Mouse (Mus musculus) limb, embryonic 11.5 days (tissue): ENCODE results near the gene Slc35a1. TPM values are rescaled to one million over a fixed set of nuclear protein-coding genes. Genes with fewer than 3 reads are reported as not detected.

Experiments
- ATAC-seq: fragments of 200-750 bp; cut with Nextera tagmentation; 2 replicates; pipeline ENCODE4 v1.8.0; 2017; ENCODE audit warnings: low read depth; ENCODE audit not compliant: insufficient number of reproducible peaks, low FRiP score, low TSS enrichment
- DNase-seq: peaks from one replicate; pipeline ENCODE4 v3.0.0-alpha.2; 2015; ENCODE audit warnings: low spot score
- H3K27ac ChIP-seq: fragments of 300-500 bp; sonication (generic); replicated peaks from 2 replicates; pipeline ENCODE4 v1.5.1; 2014; ENCODE audit warnings: low read depth, mild to moderate bottlenecking, low read length
- H3K27me3 ChIP-seq: fragments of 300-500 bp; sonication (generic); 2 replicates; pipeline ENCODE4 v1.6.1; 2014; ENCODE audit warnings: mild to moderate bottlenecking, low read length, mixed read lengths; ENCODE audit not compliant: control insufficient read depth, insufficient read depth
- H3K36me3 ChIP-seq: fragments of 300-500 bp; sonication (generic); 2 replicates; pipeline ENCODE4 v1.6.1; 2014; ENCODE audit warnings: mild to moderate bottlenecking, low read length, moderate library complexity, mixed read lengths; ENCODE audit not compliant: control insufficient read depth, insufficient read depth
- H3K4me1 ChIP-seq: fragments of 300-500 bp; sonication (generic); 2 replicates; pipeline ENCODE4 v1.6.1; 2014; ENCODE audit warnings: low read length, mixed read lengths; ENCODE audit not compliant: control insufficient read depth, insufficient read depth
- H3K4me2 ChIP-seq: fragments of 300-500 bp; sonication (generic); 2 replicates; pipeline ENCODE4 v1.6.1; 2014; ENCODE audit warnings: low read depth, mild to moderate bottlenecking, moderate library complexity; ENCODE audit not compliant: severe bottlenecking
- H3K4me3 ChIP-seq: fragments of 300-500 bp; sonication (generic); 2 replicates; pipeline ENCODE4 v1.5.1; 2014; ENCODE audit warnings: low read depth, low read length
- H3K9ac ChIP-seq: fragments of 300-500 bp; sonication (generic); 2 replicates; pipeline ENCODE4 v1.6.1; 2014; ENCODE audit warnings: mild to moderate bottlenecking, low read length
- H3K9me3 ChIP-seq: fragments of 300-500 bp; sonication (generic); 2 replicates; pipeline ENCODE4 v1.6.1; 2016; ENCODE audit warnings: low read length; ENCODE audit not compliant: control insufficient read depth
- WGBS: fragments of 180-500 bp; shearing (Covaris S2); extraction: QIAGEN DNeasy Blood & Tissue Kit; methylation state at CpG from one replicate; pipeline ENCODE4 v1.1.7; 2014; 5-methylcytosine and 5-hydroxymethylcytosine counted together
- polyA plus RNA-seq: library from polyadenylated mRNA; unstranded; fragments of >200 nt; fragmentation: Nextera tagmentation; extraction: Ambion mirVana; gene quantifications from 2 replicates; pipeline ENCODE4 v1.2.1, GENCODE M21; 2014

Gene Slc35a1
- polyA plus RNA-seq, 1 experiment from 2014 or later = 51.2 TPM

DNA sequence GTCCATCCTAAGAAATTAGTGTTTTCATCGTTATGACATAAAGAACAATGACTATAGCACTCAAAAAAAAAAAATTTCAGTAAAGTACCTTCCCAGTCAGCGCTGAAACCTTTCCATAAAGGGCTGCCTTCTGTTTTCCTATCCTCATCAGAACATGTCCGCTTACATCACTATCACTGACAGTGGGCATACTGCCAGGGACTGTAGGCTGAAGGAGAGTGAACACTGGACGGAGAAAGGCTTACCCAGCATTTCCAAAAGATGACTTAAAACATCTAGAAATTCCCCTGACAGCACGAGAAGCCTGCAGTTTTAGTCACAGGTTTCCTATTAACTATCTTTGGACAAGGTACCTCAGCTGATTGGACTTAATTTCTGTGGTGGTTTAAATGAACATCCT, 13.5 kb downstream of the Slc35a1 start:
- Histone ChIP-seq H3K9me3 (no peaks in the 10 kb centered on the region), H3K27me3 (no peaks in the 10 kb centered on the region), H3K27ac (no peak overlapping the region), H3K4me1 (no peaks in the 10 kb centered on the region), H3K4me2 (no peak overlapping the region), H3K4me3 (no peak overlapping the region), H3K9ac (no peak overlapping the region), H3K36me3 (no peaks in the 10 kb centered on the region; the same call in 1 of the 2 replicates)
- DNase-seq (no peak), ATAC-seq (no peak)
- WGBS = 95% methylated on average over 5 of the region's 5 CpGs

DNA sequence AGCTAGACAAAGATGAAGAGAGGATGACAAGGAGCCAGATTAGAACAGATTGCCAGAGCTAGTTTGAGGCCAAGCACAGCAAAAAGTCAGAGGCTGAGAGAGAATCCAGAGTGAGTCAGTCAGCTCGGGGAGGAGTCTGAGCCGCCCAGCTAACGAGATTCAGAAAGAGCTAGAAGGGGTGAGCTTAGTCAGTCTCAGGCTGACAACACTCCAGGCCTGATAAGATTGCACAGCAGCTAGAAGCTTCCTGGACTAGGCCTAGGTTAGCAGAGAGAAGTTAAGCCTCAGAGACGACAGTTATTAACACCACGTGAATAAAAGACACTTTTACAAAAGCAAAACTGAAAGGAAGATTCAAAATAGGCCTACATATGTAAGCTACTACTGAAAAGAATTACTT, 19.3 kb downstream of the Slc35a1 start:
- Histone ChIP-seq H3K27me3 (no peaks in the 10 kb centered on the region), H3K9ac (no peak overlapping the region), H3K4me3 (no peak overlapping the region), H3K4me2 (no peak overlapping the region), H3K9me3 (no peaks in the 10 kb centered on the region), H3K27ac (no peak overlapping the region), H3K36me3 (no peaks in the 10 kb centered on the region; the same call in 1 of the 2 replicates), H3K4me1 (no peaks in the 10 kb centered on the region)
- 94% methylated on average over 5 of the region's 5 CpGs for WGBS
- ATAC-seq (no peak), DNase-seq (no peak)

DNA sequence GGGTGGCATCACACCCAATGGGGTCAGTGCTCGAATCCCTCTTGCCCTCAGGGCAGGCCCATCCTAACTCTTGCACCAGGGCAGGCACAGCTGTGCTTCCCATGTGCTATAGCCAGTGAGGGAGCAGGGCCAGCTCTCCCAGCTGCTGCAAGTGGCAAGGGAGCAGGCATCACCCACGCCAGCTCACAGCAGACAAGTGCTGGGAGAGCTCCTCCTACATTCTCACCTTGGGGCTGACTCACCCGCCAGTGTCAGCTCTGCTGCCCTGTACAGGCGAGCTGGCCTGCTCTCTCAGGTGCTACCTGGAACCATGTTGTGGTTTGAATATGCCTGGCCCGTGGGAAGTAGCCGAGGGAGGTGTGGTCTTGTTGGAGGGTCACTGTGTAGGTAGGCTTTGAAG, 25.3 kb downstream of the Slc35a1 start:
- Histone ChIP-seq H3K4me2 (no peak overlapping the region), H3K9ac (no peak overlapping the region), H3K36me3 (peaks cover 17% of the 10 kb centered on the region), H3K27ac (no peak overlapping the region), H3K4me1 (no peaks in the 10 kb centered on the region), H3K4me3 (no peak overlapping the region), H3K9me3 (no peaks in the 10 kb centered on the region), H3K27me3 (no peaks in the 10 kb centered on the region)
- DNase-seq = no peak
- ATAC-seq = no peak
- 87% methylated on average over 6 of the region's 6 CpGs for WGBS

DNA sequence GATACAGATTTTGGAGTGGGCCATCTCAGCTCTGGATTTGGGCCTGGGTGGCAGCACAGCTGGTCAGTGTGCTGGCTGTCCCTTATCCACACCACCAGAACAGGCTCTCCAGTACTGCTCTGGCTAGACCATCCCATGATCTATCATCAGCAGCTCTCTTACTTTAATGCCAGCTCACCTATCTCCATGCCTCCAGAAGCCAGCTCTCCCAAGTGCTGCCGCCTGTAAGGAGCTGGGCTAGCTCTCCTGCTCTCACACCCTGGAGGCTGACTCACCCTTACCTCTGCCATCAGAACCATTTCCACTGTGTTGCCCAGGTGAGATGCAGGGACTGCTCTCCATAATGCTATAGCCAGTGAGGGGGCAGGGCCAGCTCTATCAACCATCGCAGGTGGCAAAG, 25.7 kb downstream of the Slc35a1 start:
- 100% methylated on average over 2 of the region's 2 CpGs for WGBS
- Histone ChIP-seq H3K27ac (no peak overlapping the region), H3K36me3 (peaks cover 17% of the 10 kb centered on the region), H3K4me3 (no peak overlapping the region), H3K9me3 (no peaks in the 10 kb centered on the region), H3K9ac (no peak overlapping the region), H3K4me2 (no peak overlapping the region), H3K27me3 (no peaks in the 10 kb centered on the region), H3K4me1 (no peaks in the 10 kb centered on the region)
- DNase-seq (no peak), ATAC-seq (no peak)

DNA sequence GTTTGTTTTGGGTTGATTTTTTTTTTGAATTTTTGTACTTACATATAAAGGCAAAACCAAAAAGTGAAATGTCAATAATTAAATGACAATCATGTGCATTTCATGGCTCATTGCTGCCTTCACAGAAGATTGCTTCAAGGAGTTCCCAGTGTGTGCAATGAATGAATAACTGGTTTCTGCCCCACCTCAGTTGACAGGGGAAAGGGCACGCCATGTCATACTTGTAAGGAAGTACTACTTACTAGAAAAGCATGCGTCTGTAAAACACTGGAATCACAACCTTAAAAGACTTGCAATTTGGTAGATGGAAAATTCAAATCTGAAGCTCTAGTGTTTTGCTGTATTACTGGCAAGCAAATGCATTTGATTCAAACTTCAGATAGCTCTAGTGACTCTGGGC, 28.2 kb downstream of the Slc35a1 start:
- Histone ChIP-seq H3K4me1 (no peaks in the 10 kb centered on the region), H3K4me2 (no peak overlapping the region), H3K4me3 (no peak overlapping the region), H3K9ac (no peak overlapping the region), H3K27me3 (no peaks in the 10 kb centered on the region), H3K27ac (no peak overlapping the region), H3K9me3 (no peaks in the 10 kb centered on the region), H3K36me3 (peaks cover 20% of the 10 kb centered on the region)
- 96% methylated on average over 2 of the region's 2 CpGs for WGBS
- DNase-seq (no peak), ATAC-seq (no peak)

DNA sequence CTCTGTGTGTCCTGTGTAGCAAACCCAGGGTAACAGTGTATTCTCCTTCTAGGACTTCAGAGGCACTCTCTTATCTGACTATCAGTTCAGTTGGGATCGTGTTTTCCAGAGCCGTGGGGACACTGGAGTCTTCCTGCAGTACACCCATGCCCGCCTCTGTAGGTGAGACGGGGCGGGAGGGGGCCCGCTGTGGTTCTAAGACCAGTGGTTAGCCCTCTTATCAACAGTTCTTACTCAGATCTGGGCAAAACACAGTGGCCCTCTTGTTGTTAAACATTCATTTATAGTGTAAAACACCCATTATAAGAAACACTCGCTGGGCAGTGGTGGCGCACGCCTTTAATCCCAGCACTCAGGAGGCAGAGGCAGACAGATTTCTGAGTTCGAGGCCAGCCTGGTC, 31.1 kb downstream of the Slc35a1 start:
- Histone ChIP-seq H3K9ac (no peak overlapping the region), H3K36me3 (peaks cover 10% of the 10 kb centered on the region), H3K27me3 (no peaks in the 10 kb centered on the region), H3K4me3 (no peak overlapping the region), H3K4me1 (no peaks in the 10 kb centered on the region), H3K4me2 (no peak overlapping the region), H3K27ac (no peak overlapping the region), H3K9me3 (no peaks in the 10 kb centered on the region)
- DNase-seq (no peak), ATAC-seq (no peak)
- WGBS = 90% methylated on average over 10 of the region's 10 CpGs

DNA sequence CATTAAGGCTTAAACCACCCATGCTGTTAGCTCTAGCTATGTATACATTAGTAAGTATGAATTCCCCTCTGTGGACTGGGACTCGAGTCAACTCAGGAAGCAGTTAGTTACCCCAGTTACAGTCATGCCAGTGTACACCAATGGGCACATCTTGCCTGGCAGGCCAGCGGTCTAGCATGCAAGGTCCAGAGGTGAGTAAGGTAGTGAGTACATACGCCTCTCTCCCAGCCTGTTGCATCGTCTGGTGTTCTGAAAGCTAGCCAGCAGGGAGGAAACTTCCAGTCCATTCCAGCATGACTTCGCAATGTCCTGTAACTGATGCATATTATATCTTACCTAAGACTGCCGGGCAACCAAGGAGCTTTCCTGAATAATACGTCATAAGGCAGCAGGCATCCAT, 34.1 kb downstream of the Slc35a1 start:
- 93% methylated on average over 7 of the region's 7 CpGs for WGBS
- peaks cover 7% of the 10 kb centered on the region; the same call in 1 of the 2 replicates for H3K36me3 ChIP-seq

DNA sequence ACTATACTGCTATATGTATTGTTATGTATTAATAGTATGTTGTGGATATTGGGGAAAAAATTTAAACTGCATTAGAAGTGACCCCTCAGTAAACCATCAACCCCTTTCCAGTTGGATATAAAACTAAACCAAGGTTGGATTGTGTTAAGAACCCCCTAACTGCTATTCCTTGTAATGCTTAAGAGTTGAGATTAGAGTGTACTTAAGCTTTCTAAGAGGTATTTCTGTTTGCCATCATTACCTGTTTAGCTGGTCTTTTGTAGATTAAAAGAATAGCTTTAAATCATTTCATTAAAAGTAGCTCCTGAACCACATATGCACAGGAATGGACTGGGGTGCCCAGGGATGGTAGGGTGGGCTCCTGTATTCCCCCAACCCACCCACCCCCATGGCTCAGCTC, 42.5 kb downstream of the Slc35a1 start:
- ATAC-seq (no peak), DNase-seq (no peak)
- Histone ChIP-seq H3K4me2 (no peak overlapping the region), H3K4me1 (0 out of 2 replicates have a peak, but pooled peaks cover 3% of the 10 kb centered on the region), H3K4me3 (no peak overlapping the region), H3K9me3 (no peaks in the 10 kb centered on the region), H3K27me3 (no peaks in the 10 kb centered on the region), H3K36me3 (peaks cover 5% of the 10 kb centered on the region), H3K9ac (no peak overlapping the region), H3K27ac (no peak overlapping the region)

More for the DNA sequence above, 34.1 kb downstream of the Slc35a1 start:
- H3K4me1 ChIP-seq = no peaks in the 10 kb centered on the region
- no peak overlapping the region for H3K4me2 ChIP-seq
- ATAC-seq (no peak), DNase-seq (no peak)
- no peak overlapping the region for H3K27ac ChIP-seq
- H3K9ac ChIP-seq = no peak overlapping the region
- H3K27me3 ChIP-seq = no peaks in the 10 kb centered on the region
- no peak overlapping the region for H3K4me3 ChIP-seq
- no peaks in the 10 kb centered on the region for H3K9me3 ChIP-seq

DNA sequence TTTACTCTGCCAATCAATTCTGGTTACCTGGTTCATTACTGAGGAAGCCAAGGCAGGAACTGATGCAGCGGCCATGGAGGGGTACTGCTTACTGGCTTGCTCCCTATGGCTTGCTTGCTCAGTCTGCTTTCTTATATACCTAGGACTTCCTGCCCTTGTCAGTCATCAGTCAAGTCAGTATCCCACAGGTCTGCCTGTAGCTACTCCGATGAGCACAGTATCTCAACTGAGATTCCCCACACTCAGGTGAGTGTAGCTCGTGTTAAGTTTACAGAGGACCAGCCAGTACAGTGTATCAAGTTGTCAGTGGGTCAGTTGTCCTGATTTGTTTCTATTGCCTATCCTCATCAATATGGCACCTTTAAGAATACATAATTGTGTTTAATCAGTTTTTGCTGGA, 46.5 kb downstream of the Slc35a1 start:
- no peak overlapping the region for H3K4me3 ChIP-seq
- H3K27me3 ChIP-seq = no peaks in the 10 kb centered on the region
- no peak for DNase-seq
- 0 out of 2 replicates have a peak, but pooled peaks cover 3% of the 10 kb centered on the region for H3K4me1 ChIP-seq
- no peak for ATAC-seq
- no peaks in the 10 kb centered on the region; the same call in none of the 2 replicates for H3K36me3 ChIP-seq
- 97% methylated on average over 3 of the region's 3 CpGs for WGBS
- H3K9ac ChIP-seq = no peak overlapping the region
- no peaks in the 10 kb centered on the region for H3K9me3 ChIP-seq
- H3K27ac ChIP-seq = no peak overlapping the region
- no peak overlapping the region for H3K4me2 ChIP-seq
